Mouse (Mus musculus) embryonic fibroblast, embryonic 13.5 days (primary cell): ENCODE data around the gene Cdc14b.

Source experiments
- CTCF ChIP-seq: IDR thresholded peaks from 2 replicates; pipeline ENCODE4 v1.5.1; 2011; ENCODE audit warnings: mild to moderate bottlenecking, control low read depth, low read length, moderate library complexity, borderline replicate concordance; ENCODE audit not compliant: insufficient read depth
- POLR2A ChIP-seq: IDR thresholded peaks from 2 replicates; pipeline ENCODE4 v1.6.1; 2011; ENCODE audit warnings: low read depth, mild to moderate bottlenecking, control low read depth, low read length, moderate library complexity

DNA sequence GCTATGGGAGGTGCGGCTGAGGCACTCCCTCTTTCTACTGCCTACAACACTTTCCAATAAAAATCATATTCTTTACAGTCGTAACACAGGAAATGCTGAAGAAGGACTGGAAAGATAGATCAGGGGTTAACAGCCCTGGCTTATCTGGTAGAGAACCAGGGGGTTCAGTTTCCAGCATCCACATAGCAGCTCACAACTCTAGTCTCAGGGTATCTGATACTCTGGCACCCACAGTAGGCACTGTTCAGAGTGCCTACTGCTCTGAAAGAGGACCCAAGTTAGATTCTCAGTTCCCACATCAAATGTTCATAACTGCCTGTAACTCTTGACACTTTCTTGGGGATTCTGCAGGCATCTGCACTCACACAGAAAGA is 37.8 kb upstream of the Cdc14b start:
- TF ChIP-seq CTCF, result no peak
- no peak; the same call in 1 of the 2 replicates for TF ChIP-seq POLR2A
